Mouse (Mus musculus) spleen, adult 2 months (tissue): ENCODE results near the gene Eng.

Experiments
- CTCF ChIP-seq: fragments of 200-500 bp; IDR thresholded peaks from 2 replicates; pipeline ENCODE4 v1.5.1; 2011; ENCODE audit warnings: mild to moderate bottlenecking, inconsistent platforms; ENCODE audit not compliant: insufficient read depth, insufficient read length, insufficient replicate concordance; ENCODE audit errors: extremely low read depth
- POLR2A ChIP-seq: fragments of 200-500 bp; IDR thresholded peaks from 2 replicates; pipeline ENCODE4 v1.6.1; 2011; ENCODE audit warnings: low read depth, low read length, inconsistent platforms

DNA sequence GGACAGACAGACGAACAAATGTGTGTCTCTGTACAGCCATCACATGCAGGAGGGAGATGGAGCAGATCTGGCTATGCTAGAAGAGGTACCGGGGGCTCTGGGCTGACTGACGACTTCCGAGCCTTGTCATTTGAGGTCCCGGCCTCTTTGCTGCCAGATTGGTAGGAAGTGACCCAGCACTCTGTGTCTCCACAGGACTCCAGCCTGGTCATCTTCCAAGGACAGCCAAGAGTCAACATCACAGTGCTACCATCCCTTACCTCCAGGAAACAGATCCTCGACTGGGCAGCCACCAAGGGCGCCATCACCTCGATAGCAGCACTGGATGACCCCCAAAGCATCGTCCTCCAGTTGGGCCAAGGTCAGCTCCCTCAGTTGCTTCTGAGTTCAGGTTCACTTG lies 24.8 kb downstream of the Eng start:
- no peak for TF ChIP-seq POLR2A
- no peak for TF ChIP-seq CTCF
